Mouse (Mus musculus): ENCODE results near the gene Dgcr2.

DNA sequence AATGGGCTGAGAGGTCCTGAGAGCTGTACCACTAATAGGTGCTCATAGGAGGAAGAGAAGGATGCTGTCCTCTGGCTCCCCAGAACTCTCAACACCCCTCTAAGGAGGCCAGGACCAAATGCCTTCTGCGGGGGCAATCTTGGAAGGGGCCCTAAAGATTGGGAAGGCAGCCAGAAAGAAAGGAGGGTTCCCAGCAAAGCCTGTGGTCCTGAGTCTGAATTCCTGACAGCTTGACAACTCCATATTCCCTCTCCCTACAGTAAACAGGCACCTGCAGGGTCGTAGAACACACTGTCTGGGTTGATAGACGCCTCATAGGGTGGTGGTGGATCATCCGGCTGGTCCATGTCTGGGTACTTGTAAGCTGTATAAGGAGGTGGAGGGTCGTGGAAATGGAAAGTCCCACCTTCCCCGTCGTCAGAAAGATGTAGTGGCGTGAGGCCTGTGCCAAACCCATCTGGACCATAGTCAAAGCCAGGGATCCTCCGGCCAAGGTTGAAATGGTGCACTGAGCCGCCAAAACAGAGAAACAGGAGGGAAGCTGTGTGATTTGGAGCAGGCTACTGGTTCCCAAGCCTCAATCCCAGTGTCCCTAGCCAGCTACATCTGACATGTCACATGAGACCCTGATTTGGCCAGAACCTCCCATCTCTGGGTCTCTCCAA lies 54.5 kb downstream of the Dgcr2 start:
- TF ChIP-seq CTCF (IDR thresholded peaks at IDR 0.05; ENCODE audit: low read depth) (no peak), EP300 (IDR thresholded peaks at IDR 0.05; ENCODE audit: low read depth) (no peak)

Data from heart, postnatal 0 days (tissue).